Mouse (Mus musculus): ENCODE measurements around the gene Abcc2. TPM values are rescaled to one million over a fixed set of nuclear protein-coding genes. Genes with fewer than 3 reads are reported as not detected.

Abcc2 gene
- polyA plus RNA-seq, 1 experiment from 2014 or later: 37.7 TPM

GRCm38 (mm10) chr19:43887725-43888124 is 105.7 kb downstream of the Abcc2 start:
- H3K9me3 ChIP-seq (ENCODE audit: low read length): no peaks in the 10 kb centered on the region
- DNase-seq (no peak), ATAC-seq (peak; percentile 43)
- peaks cover 22% of the 10 kb centered on the region for H3K4me1 ChIP-seq (ENCODE audit: insufficient read depth)
- no peak overlapping the region; the same call in 1 of the 2 replicates for H3K9ac ChIP-seq (replicated peaks)
- H3K4me2 ChIP-seq (ENCODE audit: low read depth, low read length): peak overlapping the region; percentile 60
- H3K36me3 ChIP-seq (replicated peaks; ENCODE audit: insufficient read depth, low read length): no peaks in the 10 kb centered on the region
- H3K27ac ChIP-seq (ENCODE audit: low read depth): peak overlapping the region; percentile 50
- WGBS (ENCODE audit: insufficient replicate concordance): 66% methylated on average over 2 of the region's 2 CpGs
- H3K27me3 ChIP-seq (ENCODE audit: insufficient read depth, low read length): no peaks in the 10 kb centered on the region
- no peak for TF ChIP-seq EP300 (IDR thresholded peaks at IDR 0.05; ENCODE audit: low read depth)
- no peak for TF ChIP-seq CTCF (IDR thresholded peaks at IDR 0.05; ENCODE audit: low read depth)
- peak overlapping the region; percentile 14; the same call in 1 of the 2 replicates for H3K4me3 ChIP-seq (ENCODE audit: low read depth, low read length)

Other genes starting within 250 kb of the Abcc2 start
- 0.05 and 0.13 TPM in 2 replicates for gene Nkx2-3, start 169.9 kb upstream of the Abcc2 start, polyA plus RNA-seq (2015; fragmentation: Nextera tagmentation; extraction: Ambion mirVana)
- 4.8 and 6.3 TPM in 2 replicates for gene Slc25a28, start 107.3 kb upstream of the Abcc2 start, polyA plus RNA-seq (2015; fragmentation: Nextera tagmentation; extraction: Ambion mirVana)
- 1.9 TPM in 2 replicates for gene Entpd7, start 92.5 kb upstream of the Abcc2 start, polyA plus RNA-seq (2015; fragmentation: Nextera tagmentation; extraction: Ambion mirVana)
- 17.1 and 17.6 TPM in 2 replicates for gene Cutc, start 29.2 kb upstream of the Abcc2 start, polyA plus RNA-seq (2015; fragmentation: Nextera tagmentation; extraction: Ambion mirVana)
- 3.4 and 3.5 TPM in 2 replicates for gene Cox15, start 29.2 kb upstream of the Abcc2 start, polyA plus RNA-seq (2015; fragmentation: Nextera tagmentation; extraction: Ambion mirVana)
- 4.0 and 4.8 TPM in 2 replicates for gene Dnmbp, start 158.0 kb downstream of the Abcc2 start, polyA plus RNA-seq (2015; fragmentation: Nextera tagmentation; extraction: Ambion mirVana)
- 110 and 118 TPM in 2 replicates for gene Cpn1, start 204.4 kb downstream of the Abcc2 start, polyA plus RNA-seq (2015; fragmentation: Nextera tagmentation; extraction: Ambion mirVana)
- gene Cyp2c23, start 247.0 kb downstream of the Abcc2 start, polyA plus RNA-seq (2015; fragmentation: Nextera tagmentation; extraction: Ambion mirVana): 75.8 and 85.1 TPM in 2 replicates

All from liver, postnatal 0 days (tissue).